Mouse (Mus musculus) hindbrain, embryonic 10.5 days (tissue): ENCODE data around the gene Phka1. TPM values are rescaled to one million over a fixed set of nuclear protein-coding genes. Genes with fewer than 3 reads are reported as not detected.

Experiments
- polyA plus RNA-seq: library from polyadenylated mRNA; unstranded; fragments of >200 nt; fragmentation: Nextera tagmentation; extraction: Ambion mirVana; gene quantifications from 2 replicates; pipeline ENCODE4 v1.2.1, GENCODE M21; 2016

Gene Phka1
- polyA plus RNA-seq, 1 experiment from 2014 or later, result 6.3 TPM

Other genes starting within 250 kb of the Phka1 start
- gene Hdac8, start 138.9 kb downstream of the Phka1 start, polyA plus RNA-seq, result 5.9 and 7.8 TPM in 2 replicates
- gene Gm3880, start 42.7 kb upstream of the Phka1 start, polyA plus RNA-seq, result not detected in 2 replicates
- gene Gm9112, start 63.4 kb upstream of the Phka1 start, polyA plus RNA-seq, result not detected in 2 replicates
- gene Dmrtc1b, start 63.6 kb upstream of the Phka1 start, polyA plus RNA-seq, result not detected in 2 replicates
- not detected in 2 replicates for gene Dmrtc1c1, start 158.7 kb upstream of the Phka1 start, polyA plus RNA-seq
- gene Dmrtc1c2, start 210.4 kb upstream of the Phka1 start, polyA plus RNA-seq, result not detected in 2 replicates
- not detected in 2 replicates for gene 1700031F05Rik, start 223.7 kb upstream of the Phka1 start, polyA plus RNA-seq